Mouse (Mus musculus) liver, postnatal 0 days (tissue): ENCODE data around the gene Foxo3. TPM values are rescaled to one million over a fixed set of nuclear protein-coding genes. Genes with fewer than 3 reads are reported as not detected.

ENCODE experiments used
- ATAC-seq: fragments of 200-750 bp; cut with Nextera tagmentation; 2 replicates; pipeline ENCODE4 v1.8.0; 2017; ENCODE audit warnings: mild to moderate bottlenecking, moderate library complexity
- DNase-seq: peaks from one replicate; pipeline ENCODE4 v3.0.0-alpha.2; 2016
- H3K27ac ChIP-seq: fragments of 300-500 bp; sonication (generic); 2 replicates; pipeline ENCODE4 v1.5.1; 2014; ENCODE audit warnings: antibody characterized with exemption, moderate library complexity, mild to moderate bottlenecking, low read depth
- H3K27me3 ChIP-seq: fragments of 300-500 bp; sonication (generic); 2 replicates; pipeline ENCODE4 v1.6.1; 2014; ENCODE audit warnings: low read length, control low read depth, mixed read lengths; ENCODE audit not compliant: insufficient read depth
- H3K36me3 ChIP-seq: fragments of 300-500 bp; sonication (generic); replicated peaks from 2 replicates; pipeline ENCODE4 v1.6.1; 2014; ENCODE audit warnings: mild to moderate bottlenecking, control low read depth, low read length, moderate library complexity, mixed read lengths; ENCODE audit not compliant: insufficient read depth
- H3K4me1 ChIP-seq: fragments of 300-500 bp; sonication (generic); 2 replicates; pipeline ENCODE4 v1.6.1; 2014; ENCODE audit warnings: antibody characterized with exemption, mild to moderate bottlenecking, control low read depth; ENCODE audit not compliant: insufficient read depth
- H3K4me2 ChIP-seq: fragments of 300-500 bp; sonication (generic); 2 replicates; pipeline ENCODE4 v1.6.1; 2014; ENCODE audit warnings: low read depth, mild to moderate bottlenecking, low read length, moderate library complexity, mixed read lengths
- H3K4me3 ChIP-seq: fragments of 300-500 bp; sonication (generic); 2 replicates; pipeline ENCODE4 v1.5.1; 2014; ENCODE audit warnings: low read depth, low read length
- H3K9ac ChIP-seq: fragments of 300-500 bp; sonication (generic); replicated peaks from 2 replicates; pipeline ENCODE4 v1.6.1; 2014; ENCODE audit warnings: mild to moderate bottlenecking, moderate library complexity
- H3K9me3 ChIP-seq: fragments of 300-500 bp; sonication (generic); 2 replicates; pipeline ENCODE4 v1.6.1; 2016; ENCODE audit warnings: mild to moderate bottlenecking, control low read depth, low read length, mixed read lengths
- CTCF ChIP-seq: sonication (generic); IDR thresholded peaks from 2 replicates; pipeline ENCODE4 v1.5.1; 2016; ENCODE audit warnings: antibody characterized with exemption, low read depth
- EP300 ChIP-seq: IDR thresholded peaks from 2 replicates; pipeline ENCODE4 v1.6.1; 2016; ENCODE audit warnings: antibody characterized with exemption, low read depth, mild to moderate bottlenecking
- WGBS: fragments of 180-500 bp; shearing (Covaris S2); extraction: QIAGEN DNeasy Blood & Tissue Kit; methylation state at CpG from one replicate; pipeline ENCODE4 v1.1.7; 2014; ENCODE audit not compliant: insufficient replicate concordance; 5-methylcytosine and 5-hydroxymethylcytosine counted together
- polyA plus RNA-seq: library from polyadenylated mRNA; unstranded; fragments of >200 nt; fragmentation: Nextera tagmentation; extraction: Ambion mirVana; gene quantifications from 2 replicates; pipeline ENCODE4 v1.2.1, GENCODE M21; 2015

The Foxo3 gene
- polyA plus RNA-seq, 1 experiment from 2014 or later = 8.4 TPM

DNA sequence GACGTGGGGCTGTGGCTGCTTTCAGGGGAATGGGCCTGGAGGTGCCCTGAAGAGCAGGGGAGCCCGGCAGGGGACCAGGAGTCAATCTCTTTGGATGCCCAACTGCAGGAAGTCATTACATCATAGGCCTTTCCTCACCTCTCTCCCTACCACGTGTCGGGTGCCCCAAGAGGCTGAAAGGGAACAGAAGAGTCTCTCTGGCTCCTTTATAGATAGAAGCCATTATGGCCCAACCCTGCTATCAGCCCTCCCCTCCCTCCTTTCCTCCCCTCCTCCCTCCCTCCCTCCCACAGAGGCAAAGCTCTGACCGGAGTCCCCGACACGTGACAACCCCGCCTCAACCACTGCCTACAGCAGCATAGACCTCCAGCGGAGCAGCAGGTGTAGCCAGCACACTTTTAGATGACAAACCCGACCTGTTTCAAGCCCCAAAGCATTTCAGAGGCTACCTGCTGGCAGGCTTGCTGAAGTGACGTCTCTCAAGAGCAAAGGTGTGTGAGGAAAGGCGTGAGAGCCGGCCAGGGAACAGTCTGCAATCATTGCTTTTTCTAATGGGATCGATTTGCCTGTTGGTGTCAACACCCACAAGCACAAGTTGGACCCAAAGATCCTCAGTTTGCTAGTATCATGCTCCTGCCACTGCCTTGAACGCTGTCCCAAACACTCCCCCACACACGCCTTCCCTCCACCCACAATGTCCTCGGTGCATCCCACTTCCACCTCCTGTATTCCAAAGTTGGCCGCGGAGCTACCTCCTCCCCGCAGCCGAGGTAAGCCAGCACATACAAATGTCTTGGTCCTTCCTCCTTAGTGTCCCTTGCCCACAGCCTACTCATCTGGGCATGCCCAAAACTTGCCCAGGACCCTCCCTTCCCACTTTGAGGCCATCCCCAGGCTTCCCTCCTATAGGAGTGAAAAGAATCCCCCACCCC lies 2.5 kb downstream of the Foxo3 start:
- Histone ChIP-seq H3K4me1 (peaks cover 49% of the 10 kb centered on the region), H3K27ac (peak overlapping the region; percentile 96), H3K4me2 (peak overlapping the region; percentile 100), H3K36me3 (peaks cover 31% of the 10 kb centered on the region), H3K4me3 (peak overlapping the region; percentile 96), H3K27me3 (no peaks in the 10 kb centered on the region), H3K9ac (peak overlapping the region; percentile 95), H3K9me3 (no peaks in the 10 kb centered on the region)
- DNase-seq (peak; percentile 83), ATAC-seq (peak; percentile 15)
- TF ChIP-seq CTCF (0 out of 2 replicates have a peak, but pooled peaks have one; percentile 0), EP300 (no peak)
- 5% methylated on average over 21 of the region's 21 CpGs for WGBS

DNA sequence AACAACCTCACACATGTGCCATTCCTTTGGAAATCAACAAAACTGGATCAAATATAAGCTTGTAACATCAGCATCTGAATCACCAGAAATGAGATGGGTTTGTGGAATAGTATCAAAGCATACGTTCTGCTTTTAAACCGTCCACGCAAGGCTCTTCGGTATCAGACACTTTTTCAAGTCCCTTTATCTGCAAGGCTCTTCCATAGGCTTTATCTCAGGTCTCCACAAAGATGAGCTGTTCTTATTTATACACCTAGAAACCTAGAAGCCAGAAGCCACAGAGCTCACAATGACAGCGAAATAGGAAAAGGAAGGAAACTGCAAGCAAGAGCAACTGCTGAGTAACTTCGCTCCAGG lies 3.2 kb downstream of the Foxo3 start:
- TF ChIP-seq EP300 (peak; percentile 48; the same call in 1 of the 2 replicates), CTCF (no peak)
- peak overlapping the region; percentile 96 for H3K27ac ChIP-seq
- WGBS = 34% methylated on average over 6 of the region's 6 CpGs
- H3K27me3 ChIP-seq = no peaks in the 10 kb centered on the region
- H3K4me1 ChIP-seq = peaks cover 53% of the 10 kb centered on the region
- peak overlapping the region; percentile 100 for H3K4me2 ChIP-seq
- peak overlapping the region; percentile 95 for H3K9ac ChIP-seq
- H3K4me3 ChIP-seq = peak overlapping the region; percentile 96
- peaks cover 38% of the 10 kb centered on the region for H3K36me3 ChIP-seq
- H3K9me3 ChIP-seq = no peaks in the 10 kb centered on the region
- ATAC-seq (no peak), DNase-seq (no peak)

DNA sequence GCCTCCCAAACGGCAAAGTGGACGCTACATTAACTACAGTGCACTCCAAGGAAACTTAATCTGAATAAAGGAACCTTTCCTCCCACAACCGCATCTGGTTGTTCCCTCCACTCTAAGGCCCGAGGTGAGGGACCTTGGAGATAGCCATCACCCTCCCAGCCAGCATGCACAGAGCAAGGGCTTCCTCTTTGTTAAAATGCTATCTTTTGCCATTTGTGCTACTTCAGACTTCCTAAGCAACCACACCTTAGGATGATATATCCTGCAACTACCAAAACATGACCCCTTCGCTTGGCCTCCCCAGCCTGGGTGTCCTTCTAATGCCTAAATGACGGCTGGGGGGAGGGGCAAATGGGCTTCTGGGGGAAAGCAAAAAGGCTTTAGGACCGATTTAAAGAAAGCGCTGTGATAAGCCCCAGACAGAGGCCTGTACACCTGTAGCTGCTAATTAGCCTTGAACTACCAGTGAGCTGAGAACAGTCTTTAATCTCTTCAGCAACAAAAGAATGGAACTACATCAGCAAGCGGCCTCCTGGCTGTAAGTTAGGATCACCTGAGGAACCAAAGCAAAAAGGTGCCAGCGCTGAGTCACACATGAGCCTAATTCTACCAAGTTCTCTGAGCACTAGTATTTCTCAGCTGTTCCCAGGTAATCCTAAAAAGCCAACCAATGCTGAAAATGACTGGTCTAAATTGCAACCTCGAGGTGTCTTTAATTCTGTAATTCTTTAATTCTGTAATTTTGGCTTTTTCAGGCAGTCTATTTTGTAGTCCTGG lies 4.9 kb downstream of the Foxo3 start:
- peaks cover 55% of the 10 kb centered on the region for H3K36me3 ChIP-seq
- peaks cover 60% of the 10 kb centered on the region for H3K4me1 ChIP-seq
- ATAC-seq (no peak), DNase-seq (no peak)
- no peaks in the 10 kb centered on the region for H3K9me3 ChIP-seq
- 36% methylated on average over 11 of the region's 11 CpGs for WGBS
- peak overlapping the region; percentile 96 for H3K4me3 ChIP-seq
- peak overlapping the region; percentile 92 for H3K27ac ChIP-seq
- H3K9ac ChIP-seq = peak overlapping the region; percentile 95
- peak overlapping the region; percentile 100 for H3K4me2 ChIP-seq
- H3K27me3 ChIP-seq = no peaks in the 10 kb centered on the region
- TF ChIP-seq CTCF = no peak
- no peak for TF ChIP-seq EP300

DNA sequence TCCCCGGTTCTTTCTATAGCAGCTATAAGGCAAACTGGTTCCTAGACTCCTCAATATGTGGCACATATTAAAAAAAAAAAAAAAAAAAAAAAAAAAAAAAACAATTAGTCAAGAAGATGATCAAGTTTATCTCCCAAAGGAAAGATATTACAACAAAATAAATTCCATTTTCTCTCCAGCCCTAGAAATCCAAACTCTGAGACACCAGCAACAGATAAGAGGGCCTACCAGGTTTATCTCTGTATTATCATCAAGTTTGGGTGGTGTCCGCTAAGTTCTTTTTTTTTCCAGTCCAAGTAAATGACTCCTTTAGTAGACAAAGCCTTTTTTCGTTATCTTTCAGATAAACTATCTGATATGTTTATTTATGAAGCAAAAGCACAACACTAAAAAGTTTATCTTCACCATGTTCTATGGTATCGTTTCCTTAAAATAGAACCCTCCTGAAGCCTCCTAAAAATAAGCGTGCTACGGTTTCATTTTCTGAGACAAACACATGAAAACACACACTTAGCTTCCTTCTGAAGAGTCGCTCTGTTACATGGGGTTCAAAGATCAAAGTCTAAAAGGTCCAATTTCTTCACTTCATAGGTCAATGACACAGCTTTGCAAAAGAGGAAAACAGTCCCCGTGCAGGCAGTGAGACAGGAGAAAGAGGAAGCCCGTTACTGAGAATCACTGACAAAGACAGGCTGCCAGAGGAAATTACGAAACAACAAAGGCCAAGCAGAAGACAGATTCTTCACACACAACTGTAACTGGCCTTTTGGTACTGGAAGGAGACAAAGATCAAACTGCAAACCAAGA lies 6.1 kb downstream of the Foxo3 start:
- peak; percentile 52 for ATAC-seq

DNA sequence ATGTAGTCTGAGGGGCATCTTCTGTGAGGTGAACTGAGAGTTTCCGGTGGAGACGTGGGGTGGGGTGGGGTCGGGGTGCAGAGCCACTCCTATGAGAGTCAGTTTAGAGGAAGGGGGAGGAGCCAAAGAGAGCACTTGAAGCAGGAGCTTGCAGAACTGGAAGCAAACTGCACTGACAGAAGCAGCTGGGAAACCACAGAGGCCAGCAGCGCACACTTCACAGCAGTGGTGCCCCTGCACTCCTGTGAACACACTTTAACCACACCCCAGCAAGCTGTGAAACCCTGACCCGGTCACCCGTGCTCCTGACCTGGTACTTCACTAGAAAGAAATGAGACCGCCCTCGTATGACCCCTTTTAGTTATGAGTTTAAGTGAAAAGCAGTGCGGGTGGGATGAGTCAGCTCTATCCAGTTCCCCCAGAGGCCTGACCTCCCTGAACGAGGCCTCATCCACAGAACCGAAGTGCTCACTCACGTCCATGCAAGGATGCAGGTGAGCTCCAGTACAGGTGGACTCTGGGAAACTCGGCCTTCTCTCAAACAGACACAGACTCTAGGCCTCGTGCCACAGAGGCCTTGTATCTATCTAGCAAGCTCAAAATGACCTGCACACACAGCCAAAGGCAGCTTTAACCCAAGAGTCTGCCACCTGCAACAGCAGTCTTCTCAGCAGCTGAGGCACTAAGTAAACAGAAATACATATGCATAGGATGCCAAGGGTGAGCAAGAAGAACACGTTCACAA lies 7.1 kb downstream of the Foxo3 start:
- H3K9me3 ChIP-seq = no peaks in the 10 kb centered on the region
- TF ChIP-seq EP300 (no peak), CTCF (no peak)
- 0 out of 2 replicates have a peak overlapping the region, but pooled peaks have one; percentile 28 for H3K9ac ChIP-seq
- peak overlapping the region; percentile 100 for H3K4me2 ChIP-seq
- H3K27ac ChIP-seq = peak overlapping the region; percentile 92
- H3K4me3 ChIP-seq = peak overlapping the region; percentile 96
- H3K27me3 ChIP-seq = no peaks in the 10 kb centered on the region
- peak; percentile 1 for ATAC-seq
- H3K4me1 ChIP-seq = peaks cover 73% of the 10 kb centered on the region
- 30% methylated on average over 15 of the region's 15 CpGs for WGBS
- H3K36me3 ChIP-seq = peaks cover 69% of the 10 kb centered on the region
- DNase-seq = peak; percentile 51

More for the DNA sequence above, 6.1 kb downstream of the Foxo3 start:
- H3K4me3 ChIP-seq = peak overlapping the region; percentile 96
- peaks cover 67% of the 10 kb centered on the region for H3K36me3 ChIP-seq
- H3K27ac ChIP-seq = peak overlapping the region; percentile 92
- no peak for TF ChIP-seq CTCF
- peak; percentile 87 for TF ChIP-seq EP300
- H3K4me1 ChIP-seq = peaks cover 68% of the 10 kb centered on the region
- peak overlapping the region; percentile 100 for H3K4me2 ChIP-seq
- no peaks in the 10 kb centered on the region for H3K27me3 ChIP-seq
- peak; percentile 57 for DNase-seq
- 16% methylated on average over 10 of the region's 10 CpGs for WGBS
- peak overlapping the region; percentile 95 for H3K9ac ChIP-seq
- H3K9me3 ChIP-seq = no peaks in the 10 kb centered on the region
